Mouse (Mus musculus): ENCODE measurements around the gene Slc2a8. TPM values are rescaled to one million over a fixed set of nuclear protein-coding genes. Genes with fewer than 3 reads are reported as not detected.

Gene Slc2a8
- polyA plus RNA-seq, 1 experiment from 2014 or later = 14.9 TPM

- no peak for ATAC-seq (ENCODE audit: insufficient read depth, low FRiP score)
- H3K36me3 ChIP-seq (ENCODE audit: control insufficient read depth, insufficient read depth, low read length) = peaks cover 9% of the 10 kb centered on the region
- no peaks in the 10 kb centered on the region for H3K9me3 ChIP-seq (replicated peaks; ENCODE audit: control insufficient read depth, low read length)
- peaks cover 29% of the 10 kb centered on the region for H3K4me1 ChIP-seq (ENCODE audit: control insufficient read depth, insufficient read depth, low read length)
- WGBS = 86% methylated on average over 4 of the region's 4 CpGs
- no peak overlapping the region for H3K4me3 ChIP-seq (replicated peaks; ENCODE audit: low read length)
- peak overlapping the region; percentile 72; the same call in 1 of the 2 replicates for H3K9ac ChIP-seq (ENCODE audit: low read length)
- no peak overlapping the region for H3K27ac ChIP-seq (ENCODE audit: low read length)
- H3K27me3 ChIP-seq (ENCODE audit: control insufficient read depth, insufficient read depth, low read length) = no peaks in the 10 kb centered on the region
- H3K4me2 ChIP-seq (ENCODE audit: low read depth, low read length) = peak overlapping the region; percentile 84; the same call in 1 of the 2 replicates
These were observed 21.6 kb downstream of the Slc2a8 start for GRCm38 (mm10) chr2:32960273-32960672.

- no peak overlapping the region for H3K9ac ChIP-seq (ENCODE audit: low read length)
- H3K4me3 ChIP-seq (replicated peaks; ENCODE audit: low read length) = no peak overlapping the region
- 53% methylated on average over 8 of the region's 8 CpGs for WGBS
- H3K27ac ChIP-seq (ENCODE audit: low read length) = no peak overlapping the region
- H3K36me3 ChIP-seq (ENCODE audit: control insufficient read depth, insufficient read depth, low read length) = peaks cover 13% of the 10 kb centered on the region
- no peak for ATAC-seq (ENCODE audit: insufficient read depth, low FRiP score)
- no peaks in the 10 kb centered on the region for H3K27me3 ChIP-seq (ENCODE audit: control insufficient read depth, insufficient read depth, low read length)
- H3K4me2 ChIP-seq (ENCODE audit: low read depth, low read length) = no peak overlapping the region
- H3K4me1 ChIP-seq (ENCODE audit: control insufficient read depth, insufficient read depth, low read length) = peaks cover 9% of the 10 kb centered on the region
- H3K9me3 ChIP-seq (replicated peaks; ENCODE audit: control insufficient read depth, low read length) = 0 out of 2 replicates have a peak, but pooled peaks cover 6% of the 10 kb centered on the region
These were observed 24.5 kb downstream of the Slc2a8 start for GRCm38 (mm10) chr2:32957344-32957743.

DNA sequence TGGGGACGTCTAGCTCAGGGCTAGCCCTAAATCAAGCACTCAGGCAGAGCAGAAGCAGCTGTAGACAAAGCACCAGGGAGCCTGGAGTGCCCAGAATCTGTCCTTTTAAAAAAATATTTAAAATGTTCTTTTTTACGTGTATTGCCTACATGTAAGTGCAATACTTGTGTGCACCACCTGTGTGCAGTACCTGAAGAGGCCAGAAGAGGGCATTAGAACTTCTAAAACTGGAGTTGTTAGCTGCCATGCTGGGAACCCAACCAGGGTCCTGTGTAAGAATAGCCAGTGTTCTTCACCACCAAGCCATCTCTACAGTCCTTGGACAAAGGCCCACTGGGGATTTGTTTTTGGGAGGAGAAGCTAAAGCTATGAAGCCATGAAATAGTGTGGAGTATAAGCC, 27.3 kb downstream of the Slc2a8 start:
- ATAC-seq (ENCODE audit: insufficient read depth, low FRiP score) = no peak
- 93% methylated on average over 2 of the region's 2 CpGs for WGBS

GRCm38 (mm10) chr2:32947454-32947853, 34.4 kb downstream of the Slc2a8 start:
- no peaks in the 10 kb centered on the region for H3K27me3 ChIP-seq (ENCODE audit: control insufficient read depth, insufficient read depth, low read length)
- WGBS = 86% methylated on average over 11 of the region's 11 CpGs
- H3K36me3 ChIP-seq (ENCODE audit: control insufficient read depth, insufficient read depth, low read length) = 0 out of 2 replicates have a peak, but pooled peaks cover 4% of the 10 kb centered on the region
- ATAC-seq (ENCODE audit: insufficient read depth, low FRiP score) = no peak
- H3K9me3 ChIP-seq (replicated peaks; ENCODE audit: control insufficient read depth, low read length) = no peaks in the 10 kb centered on the region
- H3K4me3 ChIP-seq (replicated peaks; ENCODE audit: low read length) = no peak overlapping the region
- H3K9ac ChIP-seq (ENCODE audit: low read length) = no peak overlapping the region
- H3K4me1 ChIP-seq (ENCODE audit: control insufficient read depth, insufficient read depth, low read length) = no peaks in the 10 kb centered on the region
- H3K27ac ChIP-seq (ENCODE audit: low read length) = no peak overlapping the region
- no peak overlapping the region for H3K4me2 ChIP-seq (ENCODE audit: low read depth, low read length)

More for the DNA sequence above, 27.3 kb downstream of the Slc2a8 start:
- no peak overlapping the region for H3K4me3 ChIP-seq (replicated peaks; ENCODE audit: low read length)
- H3K27ac ChIP-seq (ENCODE audit: low read length) = no peak overlapping the region
- 0 out of 2 replicates have a peak, but pooled peaks cover 6% of the 10 kb centered on the region for H3K9me3 ChIP-seq (replicated peaks; ENCODE audit: control insufficient read depth, low read length)
- no peak overlapping the region for H3K4me2 ChIP-seq (ENCODE audit: low read depth, low read length)
- H3K27me3 ChIP-seq (ENCODE audit: control insufficient read depth, insufficient read depth, low read length) = no peaks in the 10 kb centered on the region
- H3K36me3 ChIP-seq (ENCODE audit: control insufficient read depth, insufficient read depth, low read length) = peaks cover 13% of the 10 kb centered on the region
- no peaks in the 10 kb centered on the region for H3K4me1 ChIP-seq (ENCODE audit: control insufficient read depth, insufficient read depth, low read length)
- no peak overlapping the region for H3K9ac ChIP-seq (ENCODE audit: low read length)

- Histone ChIP-seq H3K27ac (ENCODE audit: low read length) (no peak overlapping the region), H3K9me3 (replicated peaks; ENCODE audit: control insufficient read depth, low read length) (no peaks in the 10 kb centered on the region), H3K9ac (ENCODE audit: low read length) (no peak overlapping the region), H3K4me3 (replicated peaks; ENCODE audit: low read length) (no peak overlapping the region), H3K36me3 (ENCODE audit: control insufficient read depth, insufficient read depth, low read length) (peaks cover 9% of the 10 kb centered on the region; the same call in 1 of the 2 replicates), H3K4me2 (ENCODE audit: low read depth, low read length) (no peak overlapping the region), H3K27me3 (ENCODE audit: control insufficient read depth, insufficient read depth, low read length) (no peaks in the 10 kb centered on the region), H3K4me1 (ENCODE audit: control insufficient read depth, insufficient read depth, low read length) (no peaks in the 10 kb centered on the region)
- 92% methylated on average over 4 of the region's 4 CpGs for WGBS
- no peak for ATAC-seq (ENCODE audit: insufficient read depth, low FRiP score)
These were observed 41.4 kb downstream of the Slc2a8 start for GRCm38 (mm10) chr2:32940483-32940882.

GRCm38 (mm10) chr2:32939418-32939817, 42.5 kb downstream of the Slc2a8 start:
- Histone ChIP-seq H3K27ac (ENCODE audit: low read length) (no peak overlapping the region), H3K4me2 (ENCODE audit: low read depth, low read length) (no peak overlapping the region), H3K9ac (ENCODE audit: low read length) (no peak overlapping the region), H3K27me3 (ENCODE audit: control insufficient read depth, insufficient read depth, low read length) (no peaks in the 10 kb centered on the region), H3K9me3 (replicated peaks; ENCODE audit: control insufficient read depth, low read length) (no peaks in the 10 kb centered on the region), H3K36me3 (ENCODE audit: control insufficient read depth, insufficient read depth, low read length) (peaks cover 5% of the 10 kb centered on the region; the same call in 1 of the 2 replicates), H3K4me1 (ENCODE audit: control insufficient read depth, insufficient read depth, low read length) (no peaks in the 10 kb centered on the region), H3K4me3 (replicated peaks; ENCODE audit: low read length) (no peak overlapping the region)
- 72% methylated on average over 5 of the region's 5 CpGs for WGBS
- no peak for ATAC-seq (ENCODE audit: insufficient read depth, low FRiP score)

DNA sequence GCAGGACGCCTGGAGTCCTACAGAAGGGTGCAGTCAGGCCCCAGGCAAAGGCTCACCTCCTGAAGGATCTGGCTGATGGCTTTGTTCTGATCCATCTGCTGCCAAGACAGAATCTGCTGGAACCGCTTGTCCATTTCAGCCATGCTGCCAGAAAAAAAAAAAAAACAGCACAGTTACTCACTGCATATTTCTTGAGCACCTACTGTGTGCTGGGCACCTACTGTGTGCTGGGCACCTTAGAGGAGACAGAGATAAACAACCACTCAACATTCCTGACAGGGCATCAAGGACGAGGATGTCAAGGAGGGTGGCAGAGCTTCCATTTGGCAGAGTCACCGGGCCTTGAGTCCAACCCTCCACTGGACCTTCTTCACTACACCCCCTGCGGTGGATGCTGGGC, 43.1 kb downstream of the Slc2a8 start:
- WGBS = 92% methylated on average over 5 of the region's 5 CpGs
- H3K4me1 ChIP-seq (ENCODE audit: control insufficient read depth, insufficient read depth, low read length) = no peaks in the 10 kb centered on the region
- ATAC-seq (ENCODE audit: insufficient read depth, low FRiP score) = no peak
- H3K4me3 ChIP-seq (replicated peaks; ENCODE audit: low read length) = no peak overlapping the region
- no peak overlapping the region for H3K4me2 ChIP-seq (ENCODE audit: low read depth, low read length)
- H3K9ac ChIP-seq (ENCODE audit: low read length) = no peak overlapping the region
- no peaks in the 10 kb centered on the region for H3K27me3 ChIP-seq (ENCODE audit: control insufficient read depth, insufficient read depth, low read length)
- H3K36me3 ChIP-seq (ENCODE audit: control insufficient read depth, insufficient read depth, low read length) = peaks cover 5% of the 10 kb centered on the region; the same call in 1 of the 2 replicates
- no peak overlapping the region for H3K27ac ChIP-seq (ENCODE audit: low read length)
- H3K9me3 ChIP-seq (replicated peaks; ENCODE audit: control insufficient read depth, low read length) = no peaks in the 10 kb centered on the region

GRCm38 (mm10) chr2:32931730-32932129, 50.2 kb downstream of the Slc2a8 start:
- no peak overlapping the region for H3K9ac ChIP-seq (ENCODE audit: low read length)
- no peak overlapping the region for H3K4me2 ChIP-seq (ENCODE audit: low read depth, low read length)
- 74% methylated on average over 7 of the region's 7 CpGs for WGBS
- no peak overlapping the region for H3K27ac ChIP-seq (ENCODE audit: low read length)
- H3K27me3 ChIP-seq (ENCODE audit: control insufficient read depth, insufficient read depth, low read length) = no peaks in the 10 kb centered on the region
- ATAC-seq (ENCODE audit: insufficient read depth, low FRiP score) = no peak
- H3K4me1 ChIP-seq (ENCODE audit: control insufficient read depth, insufficient read depth, low read length) = peaks cover 4% of the 10 kb centered on the region; the same call in 1 of the 2 replicates
- H3K4me3 ChIP-seq (replicated peaks; ENCODE audit: low read length) = no peak overlapping the region
- no peaks in the 10 kb centered on the region for H3K9me3 ChIP-seq (replicated peaks; ENCODE audit: control insufficient read depth, low read length)
- H3K36me3 ChIP-seq (ENCODE audit: control insufficient read depth, insufficient read depth, low read length) = no peaks in the 10 kb centered on the region

- H3K4me3 ChIP-seq (replicated peaks; ENCODE audit: low read length) = no peak overlapping the region
- no peak overlapping the region for H3K9ac ChIP-seq (ENCODE audit: low read length)
- H3K4me1 ChIP-seq (ENCODE audit: control insufficient read depth, insufficient read depth, low read length) = peaks cover 4% of the 10 kb centered on the region; the same call in 1 of the 2 replicates
- ATAC-seq (ENCODE audit: insufficient read depth, low FRiP score) = no peak
- H3K27me3 ChIP-seq (ENCODE audit: control insufficient read depth, insufficient read depth, low read length) = no peaks in the 10 kb centered on the region
- no peaks in the 10 kb centered on the region; the same call in 1 of the 2 replicates for H3K36me3 ChIP-seq (ENCODE audit: control insufficient read depth, insufficient read depth, low read length)
- H3K4me2 ChIP-seq (ENCODE audit: low read depth, low read length) = no peak overlapping the region
- H3K27ac ChIP-seq (ENCODE audit: low read length) = no peak overlapping the region
- 81% methylated on average over 19 of the region's 19 CpGs for WGBS
- no peaks in the 10 kb centered on the region for H3K9me3 ChIP-seq (replicated peaks; ENCODE audit: control insufficient read depth, low read length)
These were observed 52.7 kb downstream of the Slc2a8 start for GRCm38 (mm10) chr2:32928947-32929829.
